Mouse (Mus musculus) embryonic fibroblast, embryonic 13.5 days (primary cell): Measurements from ENCODE around the gene Drp2.

Experiments used
- CTCF ChIP-seq: IDR thresholded peaks from 2 replicates; pipeline ENCODE4 v1.5.1; 2011; ENCODE audit warnings: mild to moderate bottlenecking, control low read depth, low read length, moderate library complexity, borderline replicate concordance; ENCODE audit not compliant: insufficient read depth
- POLR2A ChIP-seq: IDR thresholded peaks from 2 replicates; pipeline ENCODE4 v1.6.1; 2011; ENCODE audit warnings: low read depth, mild to moderate bottlenecking, control low read depth, low read length, moderate library complexity

- TF ChIP-seq CTCF (no peak), POLR2A (no peak)
Measured at GRCm38 (mm10) chrX:134500651-134501050, 96.3 kb downstream of the Drp2 start.
